Mouse (Mus musculus): ENCODE results near the gene Ccdc24.

DNA sequence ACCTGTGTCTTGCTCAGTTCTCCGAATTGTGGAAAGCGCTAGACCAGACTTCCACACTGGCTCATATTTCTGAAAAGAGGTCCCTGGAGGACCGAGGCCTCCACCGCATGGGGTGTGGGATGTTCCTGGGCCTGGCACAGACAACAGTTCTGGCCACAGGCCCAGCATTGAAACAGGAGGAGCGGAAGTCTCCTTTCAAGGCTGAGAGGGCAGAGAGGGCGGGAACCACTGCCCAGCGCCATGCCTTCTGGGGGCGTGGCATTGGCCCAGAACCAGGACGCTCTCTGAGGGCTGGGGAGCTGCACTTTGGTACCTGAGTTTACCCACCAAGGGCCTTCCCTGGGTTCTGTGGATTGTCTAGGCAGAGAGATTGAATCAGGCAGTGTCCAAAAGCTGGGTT is 6.3 kb downstream of the Ccdc24 start:
- TF ChIP-seq CTCF (IDR thresholded peaks at IDR 0.05; ENCODE audit: low read depth) (no peak), EP300 (IDR thresholded peaks at IDR 0.05; ENCODE audit: low read depth) (no peak)
